15 mouse cellular contexts compared by ENCODE assay signal in the genomic region with DNA sequence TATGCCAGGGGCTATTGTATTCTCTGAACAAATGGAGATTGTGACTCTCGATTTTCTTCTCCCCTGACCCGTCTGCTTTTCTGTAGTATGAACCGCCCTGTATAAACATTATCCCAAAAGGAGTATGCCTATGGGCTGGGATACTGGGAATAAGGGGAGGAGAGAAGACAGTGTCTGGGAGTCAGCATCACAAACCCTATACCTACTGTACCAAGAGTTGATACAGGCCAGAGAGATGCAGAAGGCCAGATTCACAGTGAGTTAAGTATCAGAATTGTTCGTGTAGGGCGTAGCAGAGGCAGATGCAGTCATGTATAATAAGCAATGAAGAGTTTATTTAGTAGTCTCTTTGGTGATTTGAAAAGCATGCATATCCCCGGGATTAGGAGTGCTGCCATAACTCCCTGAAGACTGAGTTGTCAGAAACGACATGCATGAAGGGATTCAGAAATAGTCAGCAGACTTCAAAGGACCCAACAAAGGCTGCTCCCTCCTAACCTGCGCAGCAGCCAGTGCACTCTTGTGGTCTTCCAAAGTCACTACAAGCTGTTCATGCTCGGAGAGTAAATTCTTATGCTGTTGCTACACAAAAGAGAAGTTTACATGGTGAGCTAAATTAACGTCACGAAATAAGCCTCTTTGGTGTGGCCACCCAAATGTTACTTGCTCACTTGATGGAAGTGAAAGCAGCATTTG. TPM values are rescaled to one million over a fixed set of nuclear protein-coding genes. Genes with fewer than 3 reads are reported as not detected.
DNase-seq lines count a peak whose midpoint lies in the region; ATAC-seq lines count a peak whose summit lies in the region.
"Had no signal": no experiment of that assay in that cellular context is flagged by ENCODE, and none has a peak within 500 bp of the region (broad histone marks: within the 10 kb centered on the region; RNA-seq: fewer than 3 reads in every experiment).

No protein-coding gene starts in this region.

- no peaks in the 10 kb centered on the region for H3K9me3 ChIP-seq in kidney, embryonic 16.5 days (ENCODE audit: low read length)
- no peaks in the 10 kb centered on the region for H3K9me3 ChIP-seq in kidney, embryonic 14.5 days (ENCODE audit: control insufficient read depth, low read length)
- no peaks in the 10 kb centered on the region for H3K9me3 ChIP-seq in midbrain, embryonic 12.5 days
- H3K9me3 ChIP-seq: embryonic facial prominence, embryonic 15.5 days; heart, embryonic 13.5 days; intestine, embryonic 15.5 days; limb, embryonic 10.5 days had no signal

- no peak overlapping the region for H3K9ac ChIP-seq in kidney, embryonic 16.5 days (replicated peaks; ENCODE audit: low read length)
- no peak overlapping the region for H3K9ac ChIP-seq in kidney, embryonic 14.5 days (ENCODE audit: low read depth, low read length)
- H3K9ac ChIP-seq in midbrain, embryonic 12.5 days (replicated peaks) = no peak overlapping the region
- H3K9ac ChIP-seq: embryonic facial prominence, embryonic 15.5 days; heart, embryonic 13.5 days; intestine, embryonic 15.5 days had no signal

- H3K27ac ChIP-seq in kidney, embryonic 16.5 days (ENCODE audit: low read length) = no peak overlapping the region
- no peak overlapping the region for H3K27ac ChIP-seq in kidney, embryonic 14.5 days (ENCODE audit: low read depth, low read length)
- H3K27ac ChIP-seq in midbrain, embryonic 12.5 days (replicated peaks) = 0 out of 2 replicates have a peak overlapping the region, but pooled peaks have one; percentile 35
- H3K27ac ChIP-seq: embryonic facial prominence, embryonic 15.5 days; heart, embryonic 13.5 days; intestine, embryonic 15.5 days; limb, embryonic 10.5 days had no signal

- H3K4me3 ChIP-seq in kidney, embryonic 16.5 days (ENCODE audit: low read length) = no peak overlapping the region
- no peak overlapping the region for H3K4me3 ChIP-seq in kidney, embryonic 14.5 days (ENCODE audit: low read length)
- H3K4me3 ChIP-seq in midbrain, embryonic 12.5 days = no peak overlapping the region
- H3K4me3 ChIP-seq: embryonic facial prominence, embryonic 15.5 days; heart, embryonic 13.5 days; intestine, embryonic 15.5 days; limb, embryonic 10.5 days had no signal

- DNase-seq in 3T3-L1 (ENCODE audit: low read depth, low spot score) = peak; percentile 6
- DNase-seq in A20 (ENCODE audit: low read depth, low spot score) = peak; percentile 16
- DNase-seq in urinary bladder, postnatal 25 days (ENCODE audit: low spot score) = no peak
- DNase-seq in cerebellum, postnatal 25 days = no peak
- DNase-seq: adrenal gland, postnatal 25 days; cerebellum, adult 8-10 months; lung, adult 18-20 months; thymus, postnatal 36 days had no signal

- WGBS in kidney, embryonic 16.5 days = 80% methylated on average over 11 of the region's 11 CpGs
- 83% methylated on average over 11 of the region's 11 CpGs for WGBS in kidney, embryonic 14.5 days
- whole genome bisulfite sequencing in midbrain, embryonic 12.5 days = 70% methylated on average over 11 of the region's 11 CpGs

- H3K4me1 ChIP-seq in kidney, embryonic 16.5 days (ENCODE audit: insufficient read depth, low read length) = no peaks in the 10 kb centered on the region
- H3K4me1 ChIP-seq in kidney, embryonic 14.5 days (ENCODE audit: control insufficient read depth, insufficient read depth, low read length) = no peaks in the 10 kb centered on the region
- no peaks in the 10 kb centered on the region for H3K4me1 ChIP-seq in midbrain, embryonic 12.5 days
- H3K4me1 ChIP-seq: embryonic facial prominence, embryonic 15.5 days; intestine, embryonic 15.5 days; limb, embryonic 10.5 days had no signal

- H3K36me3 ChIP-seq in kidney, embryonic 16.5 days (ENCODE audit: insufficient read depth, low read length) = peaks cover 18% of the 10 kb centered on the region
- H3K36me3 ChIP-seq in kidney, embryonic 14.5 days (ENCODE audit: control insufficient read depth, insufficient read depth, low read length) = peaks cover 11% of the 10 kb centered on the region; the same call in 1 of the 2 replicates
- peaks cover 27% of the 10 kb centered on the region for H3K36me3 ChIP-seq in midbrain, embryonic 12.5 days
- H3K36me3 ChIP-seq: intestine, embryonic 15.5 days had no signal

- H3K27me3 ChIP-seq in kidney, embryonic 16.5 days (ENCODE audit: insufficient read depth, low read length) = no peaks in the 10 kb centered on the region
- H3K27me3 ChIP-seq in kidney, embryonic 14.5 days (ENCODE audit: control insufficient read depth, insufficient read depth, low read length) = no peaks in the 10 kb centered on the region
- H3K27me3 ChIP-seq in midbrain, embryonic 12.5 days = no peaks in the 10 kb centered on the region
- H3K27me3 ChIP-seq: embryonic facial prominence, embryonic 15.5 days; heart, embryonic 13.5 days; intestine, embryonic 15.5 days had no signal

- H3K4me2 ChIP-seq in kidney, embryonic 16.5 days (replicated peaks; ENCODE audit: low read depth, low read length) = no peak overlapping the region
- no peak overlapping the region for H3K4me2 ChIP-seq in kidney, embryonic 14.5 days (replicated peaks; ENCODE audit: low read depth, low read length)
- no peak overlapping the region for H3K4me2 ChIP-seq in midbrain, embryonic 12.5 days (replicated peaks)
- H3K4me2 ChIP-seq: embryonic facial prominence, embryonic 15.5 days; heart, embryonic 13.5 days; intestine, embryonic 15.5 days had no signal

- ATAC-seq in kidney, embryonic 16.5 days (ENCODE audit: low FRiP score, low TSS enrichment) = peak; percentile 39; the same call in 1 of the 2 replicates
- no peak for ATAC-seq in kidney, embryonic 14.5 days (ENCODE audit: low FRiP score, low TSS enrichment)
- ATAC-seq in midbrain, embryonic 12.5 days (ENCODE audit: low FRiP score, low read depth) = peak; percentile 77
- ATAC-seq: intestine, embryonic 15.5 days had no signal

RNA-seq across cellular contexts. Expression of a gene that starts 54.7 kb away (rescaled TPM):
- polyA plus RNA-seq in kidney, embryonic 16.5 days (2015; fragmentation: Nextera tagmentation; extraction: Ambion mirVana) = 61.8 and 65.1 TPM in 2 replicates
- 44.3 and 51.7 TPM in 2 replicates for polyA plus RNA-seq in kidney, embryonic 14.5 days (2014; fragmentation: Nextera tagmentation; extraction: Ambion mirVana)
- 52.3 and 54.0 TPM in 2 replicates for polyA plus RNA-seq in midbrain, embryonic 12.5 days (2016; fragmentation: Nextera tagmentation; extraction: Ambion mirVana)

Comparison
In these comparisons a context has a peak if more than half of its experiments do, and no peak if none do; other contexts are left out.
1. DNase-seq: peak in 3T3-L1 (single experiment) and A20 (single experiment); none in urinary bladder, postnatal 25 days (single experiment) and cerebellum, postnatal 25 days (0 of 2).